Mouse (Mus musculus): ENCODE measurements at regions not wholly inside any gene's neighbourhood (a gene's known extent, or its start where the extent isn't known, plus 50 kb on each side); places are given as distances from the start of the nearest gene placed in this dataset.

DNA sequence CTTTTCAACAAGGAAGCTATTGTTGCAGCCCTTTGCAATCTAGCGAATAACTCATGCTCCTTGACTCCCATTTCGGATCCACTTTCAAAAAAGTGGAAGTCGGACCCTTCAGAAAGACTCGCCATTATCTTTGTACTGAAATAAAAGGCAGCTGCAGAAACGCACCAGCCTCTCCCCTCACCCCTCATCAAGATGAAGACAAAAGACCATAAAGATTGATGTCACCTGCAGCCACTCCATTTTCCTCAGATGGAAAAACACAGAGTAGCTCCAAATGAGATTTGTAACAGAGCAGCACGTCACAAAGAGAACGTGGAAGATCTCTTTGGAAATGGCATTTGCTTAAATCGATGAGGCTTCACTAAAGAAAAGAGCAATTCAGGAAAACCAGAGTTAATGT, 113.3 kb upstream of the Atp2b1 start:
- DNase-seq: no peak
- intact Hi-C loops (cut with DNase I): no loop called here

DNA sequence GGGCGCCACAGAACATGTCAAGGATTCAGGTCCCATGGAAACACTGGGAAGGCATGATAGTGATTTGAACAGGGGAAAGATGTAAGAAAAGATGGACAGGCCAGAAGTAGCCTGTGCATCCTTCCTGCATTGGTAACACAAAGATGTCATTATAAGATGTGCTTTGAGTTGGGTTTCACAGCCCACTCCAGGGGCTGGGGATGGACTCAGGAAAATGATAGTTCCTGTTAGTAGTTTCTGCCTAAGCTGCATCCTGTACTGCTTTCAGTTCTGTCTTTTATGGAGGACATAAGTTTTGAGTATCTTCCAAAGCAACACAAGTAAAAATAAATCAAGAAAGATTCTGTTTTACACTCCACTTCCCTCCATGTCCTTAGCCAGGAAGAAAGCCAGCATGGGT, 109.2 kb upstream of the Atp2b1 start:
- intact Hi-C loops (cut with DNase I): no loop called here
- DNase-seq: no peak

DNA sequence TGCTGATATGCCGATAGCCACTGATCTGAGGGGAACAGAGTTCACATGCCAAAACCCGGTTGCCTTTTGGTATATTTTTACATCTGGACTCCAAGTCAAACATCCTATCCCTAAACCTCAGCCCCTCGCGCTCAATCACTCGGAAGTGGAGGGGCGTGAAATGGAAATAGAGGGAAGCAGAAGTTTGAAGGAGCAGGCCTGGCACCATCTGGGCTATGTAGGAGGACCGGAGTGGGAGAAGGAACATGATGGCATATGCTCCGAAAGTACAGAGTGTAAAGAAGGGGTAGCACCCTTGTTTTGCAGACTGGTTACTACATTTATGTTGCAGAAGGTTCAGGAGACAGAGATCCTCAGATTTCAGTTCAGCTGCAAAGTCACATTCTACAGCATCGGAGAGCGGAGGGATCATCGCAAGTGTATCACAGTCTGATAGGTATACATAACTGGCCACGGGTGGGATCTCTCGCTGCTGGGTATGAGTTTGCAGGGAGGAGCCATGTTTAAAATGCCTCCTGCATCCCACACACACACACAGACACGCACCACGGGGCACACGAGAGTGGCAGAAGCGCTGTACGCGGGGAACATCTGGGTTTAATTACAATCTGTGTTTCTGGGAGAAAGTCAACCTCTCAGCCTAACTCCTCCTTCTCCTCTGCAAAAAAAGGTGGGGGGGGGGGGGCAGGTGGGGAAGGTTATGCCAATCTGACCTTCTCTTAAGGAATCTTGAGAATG, 107.2 kb upstream of the Atp2b1 start:
- no peak for DNase-seq
- intact Hi-C loops (cut with DNase I): no loop called here

DNA sequence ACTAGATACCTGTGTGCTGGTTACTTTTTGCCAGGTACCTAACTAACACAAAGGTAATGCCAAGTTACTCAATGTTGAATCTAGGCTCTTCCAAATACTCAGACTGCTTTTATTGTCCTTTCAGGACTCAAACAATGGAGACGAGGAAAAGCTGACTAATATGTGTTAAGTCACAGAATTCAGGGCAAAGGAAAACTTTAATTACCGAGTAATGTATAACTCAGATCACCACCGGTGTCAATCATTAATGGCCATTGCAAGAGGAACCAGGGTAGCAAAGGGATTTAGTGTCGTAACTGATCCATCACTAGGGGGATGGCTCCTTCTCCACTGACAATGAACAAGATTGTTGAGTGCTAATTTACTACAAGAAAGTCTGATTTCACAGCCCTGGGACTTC, 105.6 kb upstream of the Atp2b1 start:
- intact Hi-C loops (cut with DNase I): no loop called here

DNA sequence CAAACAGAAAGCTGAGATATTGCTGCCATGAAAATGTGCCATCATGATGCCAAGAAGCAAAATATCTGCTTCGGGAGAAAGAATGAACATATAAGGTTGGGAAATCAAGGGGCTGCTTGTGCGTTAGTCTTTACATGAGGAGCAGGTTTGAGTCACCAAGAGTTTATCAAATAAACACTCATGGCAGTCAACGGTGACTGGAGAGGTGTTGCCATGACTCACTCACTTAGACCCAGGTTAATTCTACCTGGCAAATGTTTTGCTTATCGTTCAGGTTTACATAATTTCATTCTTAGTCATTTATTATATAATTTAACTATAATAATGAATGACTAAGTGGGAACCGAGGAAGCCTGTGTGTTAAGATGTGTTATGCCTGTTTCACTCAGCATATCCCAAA, 85.2 kb upstream of the Atp2b1 start:
- intact Hi-C loops (cut with DNase I): no loop called here
- DNase-seq: no peak

More for the DNA sequence above, 105.6 kb upstream of the Atp2b1 start:
- DNase-seq: no peak

DNA sequence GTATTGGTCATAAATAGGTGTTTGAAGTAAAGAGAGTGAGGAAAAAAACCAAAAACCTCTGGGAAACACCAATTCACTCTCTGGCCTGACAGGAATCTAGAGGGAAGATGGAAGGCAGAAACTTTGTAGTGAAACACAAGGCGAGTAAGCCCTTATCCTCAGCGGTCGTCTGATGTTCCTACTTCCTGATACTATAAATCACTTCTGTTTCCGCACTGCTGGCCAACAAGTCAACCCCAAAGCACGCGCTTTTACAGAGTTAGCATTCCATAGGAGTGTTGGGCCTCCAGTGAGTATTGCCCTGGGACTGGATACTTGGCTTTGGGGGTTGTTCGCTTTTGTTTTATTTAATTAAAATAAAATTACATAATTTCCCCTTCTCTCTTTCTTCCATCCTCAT, 82.7 kb upstream of the Atp2b1 start:
- DNase-seq: no peak
- intact Hi-C loops (cut with DNase I): no loop called here

DNA sequence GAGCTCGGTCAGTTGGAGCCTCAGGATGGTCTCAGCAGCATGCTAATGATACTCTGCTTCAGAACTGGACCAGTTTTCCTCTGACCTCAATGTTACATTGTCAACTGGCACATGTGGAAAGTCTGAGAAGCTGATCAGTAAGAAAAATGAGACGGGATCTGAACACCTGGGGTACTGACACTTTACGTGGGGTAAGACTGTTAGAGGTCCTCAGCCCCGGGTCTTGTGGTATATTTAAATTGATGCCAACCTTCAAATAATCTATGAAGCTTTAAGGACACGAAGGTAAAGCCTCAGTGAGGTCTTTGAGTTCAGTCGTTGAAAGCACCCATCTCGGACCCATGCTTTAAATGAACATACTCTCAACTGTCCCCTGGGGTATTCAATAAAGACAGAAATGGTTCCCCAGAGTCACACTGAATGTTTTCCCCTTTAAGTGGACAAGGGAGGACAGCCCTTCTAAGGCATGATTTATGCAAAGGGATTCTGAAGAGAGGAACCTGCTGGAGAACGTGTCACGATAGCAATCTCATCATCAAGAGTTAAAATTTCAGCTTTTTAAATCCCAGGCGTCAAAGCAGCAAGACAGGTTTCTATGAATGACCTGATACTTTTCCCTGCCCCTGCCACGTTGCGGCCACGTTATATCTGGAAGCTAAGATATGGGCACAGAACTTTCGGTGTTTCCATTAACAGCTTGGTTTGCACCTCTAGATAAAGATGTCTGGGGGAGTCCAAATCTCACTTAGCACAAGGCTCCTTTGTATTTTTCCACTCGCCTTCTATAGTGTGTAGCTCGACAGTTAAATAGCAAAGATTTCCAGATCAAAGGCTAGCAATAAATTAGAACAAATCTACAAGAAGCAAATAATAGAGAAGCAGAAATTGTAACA, 76.7 kb upstream of the Atp2b1 start:
- intact Hi-C loops (cut with DNase I): no loop called here
- no peak for DNase-seq

DNA sequence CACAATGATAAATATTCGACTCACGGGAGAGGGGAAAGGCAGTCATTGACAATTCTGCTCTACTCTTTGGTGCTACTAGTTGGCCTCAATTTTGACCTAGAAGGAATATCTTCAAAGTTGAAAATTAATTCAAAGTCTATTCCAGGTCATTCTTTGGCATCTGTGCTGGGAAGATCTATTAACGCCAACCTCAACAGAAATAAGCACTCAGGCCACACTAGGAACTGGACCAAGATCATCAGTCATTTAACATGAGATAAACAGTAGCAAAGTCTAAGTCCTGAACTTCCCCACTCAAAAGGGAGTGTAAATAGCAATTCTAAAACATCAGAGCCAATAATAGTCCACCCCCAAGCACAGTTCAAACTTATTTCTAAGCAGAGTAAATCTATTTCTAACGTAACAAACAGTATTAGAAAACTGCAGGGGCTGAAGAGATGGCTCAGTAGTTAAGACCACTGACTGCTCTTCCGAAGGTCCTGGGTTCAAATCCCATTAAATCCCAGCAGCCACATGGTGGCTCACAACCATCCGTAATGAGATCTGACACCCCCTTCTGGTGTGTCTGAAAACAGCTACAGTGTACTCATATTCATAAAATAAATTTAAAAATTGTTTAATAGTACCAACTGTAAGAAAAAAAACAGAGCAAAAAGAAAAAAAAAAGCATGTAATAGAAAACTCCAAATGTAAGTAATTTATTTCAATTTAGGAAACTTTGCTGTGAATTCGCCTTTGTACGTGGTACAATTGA, 75.1 kb upstream of the Atp2b1 start:
- DNase-seq: no peak
- intact Hi-C loops (cut with DNase I): no loop called here

DNA sequence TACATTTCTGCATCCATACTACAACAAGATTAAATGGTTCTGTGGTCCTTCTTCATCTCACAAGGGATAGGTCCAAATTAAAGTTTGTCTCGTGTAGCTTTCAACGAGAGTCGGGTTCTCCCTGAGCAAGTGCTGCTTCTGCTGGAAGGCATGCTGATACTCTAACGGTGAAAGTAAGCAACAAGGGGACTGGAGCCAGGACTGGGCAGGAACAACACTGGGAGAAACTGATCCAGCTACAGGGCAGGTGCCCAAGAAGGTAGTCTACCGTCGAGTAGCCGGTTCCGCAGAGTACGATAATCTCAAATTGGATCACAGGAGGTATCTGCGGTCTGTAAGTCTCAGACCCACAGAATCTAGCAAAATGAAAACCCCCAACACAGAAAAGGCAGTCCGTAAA, 74.2 kb upstream of the Atp2b1 start:
- intact Hi-C loops (cut with DNase I): no loop called here
- DNase-seq: no peak

DNA sequence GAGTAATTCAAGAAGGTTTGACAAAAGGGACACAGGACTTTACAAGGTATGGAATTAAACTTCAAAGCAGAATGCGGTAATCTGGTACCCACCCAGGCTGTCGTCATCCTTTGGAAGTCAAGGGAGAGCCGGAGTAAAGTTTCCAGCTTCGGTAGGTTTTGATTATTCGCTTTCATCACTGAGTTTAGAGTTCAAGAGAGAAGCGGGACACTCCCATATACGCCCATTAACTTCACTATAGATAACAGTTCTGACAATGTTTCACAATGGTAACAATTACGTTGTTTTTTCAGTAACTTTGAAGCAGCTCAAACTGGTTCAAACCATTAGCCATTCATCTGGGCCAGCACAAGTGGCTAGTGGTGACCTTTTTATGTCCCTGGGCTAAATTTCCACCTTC, 73.8 kb upstream of the Atp2b1 start:
- intact Hi-C loops (cut with DNase I): no loop called here
- DNase-seq: no peak

DNA sequence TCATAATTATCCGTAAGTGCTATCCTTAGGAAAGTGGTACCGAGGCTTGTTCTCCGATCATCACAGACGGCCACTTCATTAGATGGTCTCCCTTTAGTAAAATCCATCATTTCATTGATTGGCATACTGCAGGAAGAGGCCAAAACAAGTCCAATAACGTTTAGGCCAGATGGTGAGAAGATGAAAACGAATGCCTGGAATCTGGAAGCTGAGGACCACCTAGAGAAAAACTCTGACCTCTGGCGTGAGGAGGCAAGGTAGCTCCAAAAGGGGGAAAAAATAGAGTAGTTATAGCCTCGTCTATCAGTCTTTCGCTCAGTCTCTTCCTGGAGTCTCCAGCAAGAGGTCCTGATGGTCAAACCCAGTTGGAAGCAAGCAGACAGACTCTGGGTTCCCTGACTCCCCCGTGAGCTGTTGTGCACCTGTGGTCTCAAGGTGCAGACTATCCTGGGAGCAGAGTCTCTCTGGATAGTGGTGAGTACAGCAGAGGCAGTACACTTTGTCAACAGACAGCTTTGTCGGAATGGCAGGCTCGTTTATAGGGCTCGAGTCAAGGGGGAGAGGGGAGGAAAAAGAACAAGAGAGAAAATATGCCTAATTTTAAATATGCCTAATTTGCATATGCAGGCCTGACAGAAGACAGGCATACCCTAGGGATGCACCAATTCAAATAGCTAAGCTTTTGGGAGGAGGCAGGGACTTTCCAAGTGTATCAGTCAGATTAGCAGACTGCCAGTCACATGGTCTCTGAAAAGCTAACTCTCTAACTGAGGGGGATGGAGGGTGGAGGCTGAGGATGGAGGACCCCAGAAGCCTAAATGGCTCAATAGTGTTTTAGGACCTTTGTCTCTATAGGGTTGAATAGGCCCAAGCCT, 73.0 kb upstream of the Atp2b1 start:
- intact Hi-C loops (cut with DNase I): no loop called here
- no peak for DNase-seq

DNA sequence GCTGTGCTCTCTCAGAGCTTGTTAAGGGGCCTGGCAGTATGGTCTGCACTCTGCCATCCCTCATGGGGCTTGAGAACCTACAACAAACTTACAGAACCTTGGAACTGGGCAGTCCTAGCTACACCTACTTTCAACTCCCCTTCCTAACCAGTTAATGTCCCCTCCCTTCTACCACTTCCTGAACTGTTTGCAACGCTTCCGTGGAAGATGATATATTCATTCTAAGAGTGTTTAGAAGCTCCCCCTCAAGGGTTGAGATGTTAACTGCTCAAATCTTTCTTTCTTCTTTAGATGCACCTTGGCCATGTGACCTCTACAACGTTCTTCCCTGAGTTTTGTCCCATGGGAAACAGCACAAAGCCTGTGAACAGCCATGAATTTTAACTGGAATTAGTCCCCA, 72.3 kb upstream of the Atp2b1 start:
- no peak for DNase-seq
- intact Hi-C loops (cut with DNase I): no loop called here

DNA sequence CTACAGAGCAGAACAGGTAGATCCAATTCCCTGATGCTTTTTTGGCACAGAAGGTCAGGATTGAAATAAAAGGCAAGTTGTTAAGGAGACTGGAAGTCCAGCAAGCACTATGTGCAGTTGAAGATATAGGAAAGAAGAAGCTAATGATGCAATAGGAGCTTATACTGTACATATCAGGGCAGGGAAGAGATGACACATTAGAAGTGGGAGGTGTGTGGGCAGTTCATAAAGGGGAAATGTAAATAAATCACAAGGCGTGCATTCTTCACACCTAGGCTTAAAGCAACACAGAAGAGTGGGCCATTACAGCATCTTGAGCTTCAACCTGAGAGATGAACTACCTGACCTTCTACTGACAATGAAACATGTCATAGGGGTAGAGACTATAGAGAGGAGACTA, 71.5 kb upstream of the Atp2b1 start:
- intact Hi-C loops (cut with DNase I): no loop called here
- DNase-seq: no peak

DNA sequence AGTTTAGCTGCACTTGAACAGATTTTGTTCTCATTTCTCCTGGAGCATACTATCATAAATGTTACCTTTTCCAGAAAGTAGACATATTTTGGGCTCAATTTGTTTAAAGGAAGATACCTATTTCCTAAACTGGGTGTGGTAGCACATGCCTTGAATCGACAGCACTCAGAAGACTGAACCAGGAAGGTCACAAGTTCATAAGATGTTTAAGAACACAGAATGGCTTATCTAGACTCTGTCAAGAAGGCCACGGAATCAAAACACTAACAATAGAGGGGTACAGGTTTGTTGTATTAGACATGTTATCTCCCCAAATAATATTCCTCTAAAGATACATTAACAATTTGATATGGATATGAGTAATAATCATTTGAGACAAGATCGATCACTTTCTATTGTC, 64.4 kb upstream of the Atp2b1 start:
- intact Hi-C loops (cut with DNase I): no loop called here
- DNase-seq: no peak

DNA sequence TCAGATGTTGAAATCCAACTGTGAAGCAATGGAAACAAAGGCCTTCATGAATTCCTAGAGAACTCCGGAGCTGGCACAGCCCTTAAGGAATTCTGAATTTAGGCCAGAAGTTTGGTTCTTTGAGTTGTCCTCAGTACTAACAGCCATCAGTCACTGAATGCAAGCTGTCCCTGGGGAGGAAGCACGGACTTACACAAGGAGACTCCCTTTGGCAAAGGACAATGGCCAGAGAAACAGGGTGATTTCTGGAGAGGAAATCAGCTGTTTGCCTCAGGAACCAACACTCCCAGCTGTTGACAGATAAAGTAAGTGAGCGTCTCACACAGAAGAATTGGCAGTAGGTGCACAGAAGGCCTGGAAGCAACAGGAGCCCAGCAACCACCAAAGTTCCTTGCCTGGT, 56.8 kb upstream of the Atp2b1 start:
- DNase-seq: no peak
- intact Hi-C loops (cut with DNase I): no loop called here

DNA sequence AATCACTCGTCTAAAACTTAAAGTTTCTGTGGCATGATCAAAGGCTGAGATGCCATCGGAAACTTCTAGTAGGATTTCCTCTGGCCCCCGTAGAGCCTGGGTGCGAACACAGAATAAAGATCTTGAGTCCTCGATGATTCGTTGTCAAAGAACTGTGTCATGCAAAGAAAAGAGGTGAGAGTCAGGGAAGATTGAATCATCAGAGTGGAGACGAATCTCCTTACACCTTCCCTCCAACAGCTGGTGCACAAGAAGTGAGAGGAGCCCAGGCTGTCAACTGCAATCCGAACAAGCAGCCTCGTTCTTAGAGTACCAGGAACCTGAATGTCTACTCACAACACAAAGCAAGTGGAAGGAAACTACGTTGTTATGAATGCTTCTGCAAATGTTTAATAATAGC, 52.7 kb upstream of the Atp2b1 start:
- intact Hi-C loops (cut with DNase I): no loop called here
- DNase-seq: no peak

DNA sequence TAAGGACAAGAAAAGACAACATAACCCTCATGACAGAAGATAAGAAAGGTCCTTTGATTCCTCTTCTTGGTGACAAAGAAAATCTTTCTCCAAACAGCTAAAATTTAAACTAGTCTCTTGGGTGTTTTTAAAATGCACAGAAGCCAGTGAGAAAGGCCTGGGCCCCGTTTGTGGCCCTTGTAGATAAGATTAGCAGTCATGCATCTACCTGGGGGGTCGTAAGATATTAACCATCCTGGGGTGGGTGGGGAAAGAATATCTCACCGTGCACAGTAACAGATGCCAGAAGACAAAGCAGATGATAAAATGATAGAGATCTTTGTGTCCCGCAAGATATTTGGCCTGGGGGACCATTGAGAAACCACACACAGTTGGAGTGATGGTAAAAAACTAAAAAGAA, 51.5 kb upstream of the Atp2b1 start:
- DNase-seq: no peak
- intact Hi-C loops (cut with DNase I): no loop called here

DNA sequence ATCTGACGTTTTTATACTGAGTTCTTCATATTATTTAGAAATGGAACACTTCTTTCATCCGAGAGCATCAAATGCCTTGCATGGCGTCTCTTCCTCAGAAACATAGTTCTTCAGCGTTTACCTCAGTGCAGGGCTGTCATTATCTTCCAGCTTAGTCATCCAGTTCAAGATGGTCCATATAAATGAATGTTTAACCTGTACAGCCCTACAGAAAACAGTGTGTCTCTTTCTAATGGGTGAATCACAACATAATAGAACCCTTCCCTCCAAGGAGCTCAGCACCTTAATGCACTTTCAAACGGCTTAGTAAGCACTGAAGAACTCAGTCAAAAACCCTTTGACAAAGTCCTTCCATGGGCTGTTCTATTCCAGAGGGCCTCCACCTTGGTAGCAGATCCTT, 49.8 kb upstream of the Atp2b1 start:
- intact Hi-C loops (cut with DNase I): no loop called here
- DNase-seq: no peak
